Mouse (Mus musculus) ES-Bruce4 (cell line): ENCODE results near the gene Atn1.

ENCODE experiments used
- EP300 ChIP-seq: IDR thresholded peaks from 2 replicates; pipeline ENCODE4 v1.6.1; 2011; ENCODE audit warnings: low read depth, low read length; ENCODE audit not compliant: insufficient read depth
- POLR2A ChIP-seq: IDR thresholded peaks from one replicate; pipeline ENCODE4 v1.8.1; 2011; ENCODE audit warnings: low read length; ENCODE audit not compliant: insufficient read depth

- TF ChIP-seq EP300 (peak; percentile 59; the same call in 1 of the 2 replicates), POLR2A (peak; percentile 63)
These were observed 49.3 kb upstream of the Atn1 start for GRCm38 (mm10) chr6:124805341-124806321.
